Mouse (Mus musculus) cerebellum, postnatal 25 days (tissue): ENCODE data around the gene Gpr132.

Experiments used
- DNase-seq, 2 experiments: peaks; one replicate each; pipeline ENCODE4 v3.0.0; 2021; ENCODE audit warnings: mixed read lengths in 2 of 2

Gpr132 gene

DNA sequence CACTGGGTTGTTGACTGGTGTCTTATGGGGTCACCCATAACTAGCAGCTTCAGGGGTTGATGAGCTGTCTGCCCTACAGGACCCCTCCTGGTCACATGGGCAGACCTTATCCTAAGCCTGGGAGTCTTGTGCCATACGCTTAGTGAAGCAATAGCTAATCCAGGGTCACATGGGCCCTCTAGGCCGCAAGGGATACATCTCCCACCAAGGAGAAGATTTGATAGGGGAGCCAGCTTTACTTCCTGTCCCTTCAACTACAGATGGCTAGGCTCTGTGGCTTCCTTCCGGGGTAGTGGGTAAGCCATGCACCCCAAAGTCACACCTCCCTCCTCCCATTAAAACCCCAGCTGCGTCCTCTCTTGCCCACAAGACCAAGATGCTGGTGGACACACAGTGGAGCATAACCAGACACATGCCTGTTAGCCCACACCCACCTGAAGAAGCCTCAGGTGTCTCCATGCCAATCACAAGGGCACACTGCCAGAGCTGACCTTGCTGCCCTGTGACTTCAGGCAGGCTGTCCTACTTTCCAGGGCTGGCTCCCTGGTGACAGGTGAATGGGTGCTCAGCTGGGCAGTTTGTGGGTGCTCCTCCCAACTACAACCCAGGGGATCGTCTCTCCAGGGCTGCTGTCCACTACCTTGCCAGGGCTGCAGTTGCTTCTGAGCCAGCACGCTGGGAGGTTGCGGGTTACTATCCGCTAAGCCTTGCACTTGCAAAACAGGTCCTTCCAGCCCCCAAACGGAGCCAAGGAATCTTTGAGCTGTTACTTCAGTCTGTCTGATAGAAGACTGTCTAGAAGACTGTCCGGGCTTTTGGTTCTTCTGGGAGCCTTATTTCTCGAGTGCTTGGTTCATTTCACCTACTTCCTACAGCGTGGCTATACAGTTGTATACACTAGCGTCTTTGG lies at the start of gene Gpr132:
Gpr132 (minus strand) TSS at position 51 of the 910 bp plus-strand sequence.
- DNase-seq: no peak

DNA sequence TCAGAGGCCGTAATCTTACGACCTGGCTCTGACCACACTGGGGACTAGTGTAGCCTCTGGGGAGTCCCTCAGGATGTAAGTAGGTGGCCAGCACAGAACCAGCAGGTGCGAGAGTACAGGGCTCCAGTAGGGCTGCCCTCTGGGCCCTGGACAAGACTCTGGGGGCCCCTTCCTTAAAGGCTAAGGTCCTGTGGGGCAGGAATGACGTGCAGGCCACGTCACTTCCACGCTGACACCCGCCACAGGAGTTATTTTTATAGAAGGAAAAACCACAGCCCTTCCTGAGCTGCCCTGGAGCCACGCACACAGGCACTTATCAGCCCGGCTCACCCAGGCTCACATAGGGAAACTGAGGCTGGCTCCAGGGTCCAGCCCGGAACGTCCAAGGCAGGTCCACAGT lies 49.5 kb upstream of the Gpr132 start:
- no peak for DNase-seq

DNA sequence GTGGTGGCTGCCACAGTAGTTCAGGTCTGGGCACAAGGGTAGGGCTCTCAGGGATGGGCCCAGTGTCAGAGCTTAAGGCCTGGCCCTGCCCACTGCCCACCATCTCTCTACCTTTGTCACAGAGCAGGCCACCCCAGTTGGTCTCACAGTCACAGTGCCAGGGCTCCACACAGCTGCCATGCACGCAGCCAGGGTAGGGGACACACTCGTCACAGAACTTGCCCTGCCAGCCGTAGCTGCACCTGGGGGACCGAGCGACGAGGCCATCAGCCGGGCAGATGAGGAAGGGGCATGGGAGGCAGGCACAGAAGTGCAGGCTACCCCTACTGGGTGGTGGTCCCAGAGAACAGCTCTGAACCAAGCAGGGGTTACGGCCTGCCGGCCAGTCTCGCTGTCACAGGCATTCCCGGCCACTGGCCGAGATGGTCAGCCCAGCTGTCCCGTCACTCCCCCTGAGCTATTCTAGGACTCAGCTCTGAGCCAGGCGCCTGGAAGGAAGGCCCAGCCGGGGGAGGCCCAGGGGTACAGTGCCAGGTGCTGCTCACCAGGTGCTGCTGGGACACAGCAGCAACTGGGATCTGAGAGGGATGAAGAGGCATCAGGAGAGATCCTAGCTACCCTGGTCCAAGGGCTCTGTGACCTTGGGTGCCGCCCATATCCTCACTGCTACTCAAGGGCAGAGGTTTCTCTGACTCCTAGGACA lies 48.8 kb upstream of the Gpr132 start:
- DNase-seq: no peak

DNA sequence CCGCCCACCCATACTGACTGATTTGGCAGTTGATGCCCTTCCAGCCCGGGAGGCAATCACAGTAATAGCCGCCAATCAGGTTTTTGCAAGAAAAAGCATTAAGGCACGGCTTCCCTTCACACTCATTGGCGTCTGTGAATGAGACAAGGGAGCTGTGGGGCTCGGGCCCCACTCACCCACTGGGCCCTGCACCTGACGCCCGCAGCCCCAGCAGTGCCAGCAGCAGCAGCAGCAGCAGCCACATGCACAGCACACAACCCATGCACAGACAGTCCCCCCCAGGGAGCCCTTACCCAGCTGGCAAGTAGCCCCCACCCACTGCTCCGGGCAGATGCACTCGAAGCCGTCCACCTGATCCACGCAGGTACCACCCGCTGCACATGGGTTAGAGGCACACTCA lies 47.6 kb upstream of the Gpr132 start:
- DNase-seq: no peak

DNA sequence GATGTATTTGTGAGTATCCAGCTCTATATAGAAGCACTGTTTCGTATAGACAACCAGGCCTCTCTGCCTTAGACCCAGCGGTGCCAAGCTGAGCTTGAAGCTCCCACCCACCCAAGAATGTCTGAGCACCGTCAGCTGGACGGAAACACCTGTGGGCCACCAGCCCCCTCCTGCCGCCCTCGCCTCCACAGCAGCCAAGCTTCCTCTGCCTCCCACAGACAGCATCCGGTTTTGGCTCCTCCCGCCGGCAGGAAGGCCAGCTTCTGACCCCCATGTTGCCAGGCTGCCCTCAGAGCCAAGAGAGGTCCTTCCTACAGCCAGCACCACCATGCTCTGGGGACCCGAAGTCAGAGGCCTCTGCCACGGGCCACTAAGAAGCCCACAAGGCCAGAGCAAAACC lies 46.5 kb upstream of the Gpr132 start:
- DNase-seq: no peak

DNA sequence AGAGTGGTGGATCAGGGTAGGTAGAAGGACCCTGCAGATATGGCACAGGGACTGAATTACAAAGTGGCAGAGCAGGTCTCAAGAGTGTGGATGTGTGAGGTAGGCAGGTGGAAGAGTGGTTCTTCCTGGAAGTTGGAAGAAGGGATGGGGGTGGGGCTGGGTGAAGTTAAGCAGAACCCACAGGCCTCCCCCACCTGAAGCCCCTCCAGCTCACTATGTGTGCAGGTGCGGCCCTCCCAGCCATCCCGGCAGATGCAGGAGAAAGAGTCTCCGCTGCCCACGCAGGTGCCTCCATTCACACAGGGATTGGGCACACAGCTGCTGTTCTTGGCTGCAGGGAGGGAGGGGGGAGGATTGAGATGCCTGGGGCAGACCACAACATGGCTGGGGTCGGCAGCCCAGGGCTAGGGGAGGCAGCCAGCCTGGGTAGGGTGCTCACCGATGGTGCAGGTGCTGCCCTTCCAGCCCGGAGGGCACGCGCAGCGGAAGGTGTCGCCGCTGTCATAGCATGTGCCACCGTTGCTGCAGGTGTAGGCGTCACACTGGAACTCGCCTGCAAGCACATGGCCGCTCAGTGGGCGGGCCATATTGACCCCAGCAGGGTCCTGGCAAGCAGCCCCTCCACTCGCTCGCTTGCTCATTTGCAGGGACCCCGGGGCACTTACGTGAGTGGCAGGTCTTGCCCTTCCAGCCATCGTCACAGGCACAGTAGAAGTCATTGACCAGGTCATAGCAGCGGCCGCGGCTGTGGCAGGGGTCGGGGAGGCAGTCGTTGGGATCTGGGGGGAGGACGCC lies 45.1 kb upstream of the Gpr132 start:
- DNase-seq: peak; percentile 74 to 81

DNA sequence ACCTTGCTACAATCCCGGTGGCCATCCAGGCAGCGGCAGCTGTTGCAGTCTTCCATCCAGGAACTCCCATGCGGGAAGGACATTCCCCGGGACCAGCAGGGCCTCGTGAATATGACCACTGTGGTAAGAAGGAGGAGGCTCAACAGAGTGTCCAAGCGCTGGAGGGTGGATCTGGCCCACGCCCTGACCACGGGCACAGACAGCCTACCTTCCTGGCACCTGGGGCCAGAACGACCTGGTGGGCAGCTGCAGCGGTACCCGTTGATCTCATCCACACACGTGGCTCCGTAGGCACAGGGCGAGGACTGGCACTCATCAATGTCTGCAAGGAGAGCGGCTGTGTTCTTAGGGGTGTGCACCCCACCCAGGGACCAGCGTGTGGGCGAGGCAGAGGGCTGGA lies 43.7 kb upstream of the Gpr132 start:
- DNase-seq: no peak

DNA sequence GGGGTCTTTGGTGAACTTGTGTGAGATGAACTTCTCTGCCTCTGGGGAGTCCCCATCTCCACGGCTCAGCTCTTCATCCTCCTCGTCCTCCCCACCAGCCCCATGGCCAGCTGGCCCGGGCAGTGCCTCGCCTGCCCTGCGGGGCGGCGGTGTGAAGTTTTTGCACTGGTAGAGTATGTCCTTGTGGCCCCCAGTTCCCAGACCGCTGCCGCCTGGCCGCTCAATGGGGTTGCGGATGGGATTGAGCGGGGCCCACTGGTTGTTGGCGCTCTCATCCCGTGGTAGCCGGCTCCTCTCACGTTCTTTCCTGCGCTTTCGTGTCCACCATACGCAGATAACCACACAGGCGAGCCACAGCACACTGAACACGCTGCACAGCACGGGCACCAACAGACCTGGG lies 41.0 kb upstream of the Gpr132 start:
- DNase-seq: no peak

DNA sequence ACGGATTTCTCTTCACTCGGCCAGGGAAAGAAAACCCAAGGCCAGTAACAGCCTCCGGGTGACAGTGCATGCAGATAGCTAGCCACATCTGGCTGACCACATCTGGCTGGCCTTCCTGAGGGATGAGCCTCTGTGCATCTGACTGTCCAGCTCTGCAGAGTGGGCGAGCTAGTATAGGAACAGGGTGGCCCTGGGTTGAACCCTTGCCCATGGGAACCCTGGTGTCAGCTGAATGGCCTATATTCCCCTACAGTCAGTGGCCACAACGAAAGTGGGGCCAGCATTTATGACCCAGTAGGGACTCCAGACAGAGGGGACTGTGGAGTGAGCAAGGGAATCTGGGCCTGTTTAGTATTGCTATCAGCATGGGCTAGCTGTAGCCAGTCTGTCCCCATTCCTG lies 37.0 kb upstream of the Gpr132 start:
- no peak for DNase-seq

DNA sequence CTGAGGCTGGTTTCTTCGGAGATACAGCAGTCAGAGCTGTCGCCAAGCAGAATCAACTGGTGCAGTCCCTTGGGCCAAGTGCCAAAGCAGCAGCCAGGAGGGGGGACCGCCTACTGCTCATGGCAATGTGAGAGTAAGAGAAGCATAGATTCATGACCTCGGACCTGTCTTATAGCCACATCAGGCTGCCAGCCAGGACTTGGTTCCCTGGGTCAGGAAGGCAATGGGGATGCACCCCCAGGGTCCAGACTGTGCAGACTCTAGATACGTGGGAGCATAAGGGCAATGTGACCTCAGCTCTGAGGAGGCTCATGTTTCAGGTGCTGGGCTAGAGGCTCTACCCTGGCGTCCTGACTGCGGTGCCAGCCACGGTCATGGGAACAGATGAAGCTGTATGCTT lies 35.9 kb upstream of the Gpr132 start:
- no peak for DNase-seq

DNA sequence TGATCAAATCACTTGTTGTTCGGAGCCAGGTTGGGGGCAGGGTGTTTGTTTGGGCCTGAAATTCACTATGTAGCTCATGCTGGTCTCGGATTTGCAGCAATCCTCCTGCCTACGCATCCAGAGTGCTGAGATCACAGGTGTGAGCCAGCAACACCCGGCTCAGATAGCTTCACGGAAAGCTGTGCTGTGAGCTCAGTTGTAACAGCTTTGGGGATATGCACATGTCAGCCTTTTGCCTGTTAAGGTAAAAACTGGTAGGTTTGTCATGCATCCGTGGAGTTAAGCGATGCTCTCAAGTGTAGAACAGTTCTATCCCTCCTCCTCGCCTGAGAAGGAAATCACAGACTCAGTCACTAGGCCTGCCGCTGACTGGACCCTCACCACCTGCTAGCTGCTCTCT lies 32.6 kb upstream of the Gpr132 start:
- no peak for DNase-seq

DNA sequence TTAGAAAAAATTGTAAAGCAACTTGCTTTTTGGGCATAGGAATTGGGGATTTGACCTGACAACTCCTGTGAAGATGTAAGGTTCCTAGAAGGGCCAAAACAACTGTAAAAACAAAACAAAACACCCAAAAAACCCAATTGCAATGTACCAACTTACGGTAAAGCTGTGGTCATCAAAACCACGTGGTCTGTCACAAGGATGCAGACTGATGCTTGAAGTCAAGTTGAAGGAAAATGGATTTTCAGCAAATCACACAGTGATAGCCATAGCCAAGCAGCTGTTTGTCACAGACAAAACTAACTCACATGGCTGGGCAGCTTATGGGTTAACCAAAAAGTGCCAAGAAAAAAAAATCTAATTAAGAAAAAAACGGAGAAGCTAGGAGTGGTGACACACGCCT lies 30.9 kb upstream of the Gpr132 start:
- no peak for DNase-seq

DNA sequence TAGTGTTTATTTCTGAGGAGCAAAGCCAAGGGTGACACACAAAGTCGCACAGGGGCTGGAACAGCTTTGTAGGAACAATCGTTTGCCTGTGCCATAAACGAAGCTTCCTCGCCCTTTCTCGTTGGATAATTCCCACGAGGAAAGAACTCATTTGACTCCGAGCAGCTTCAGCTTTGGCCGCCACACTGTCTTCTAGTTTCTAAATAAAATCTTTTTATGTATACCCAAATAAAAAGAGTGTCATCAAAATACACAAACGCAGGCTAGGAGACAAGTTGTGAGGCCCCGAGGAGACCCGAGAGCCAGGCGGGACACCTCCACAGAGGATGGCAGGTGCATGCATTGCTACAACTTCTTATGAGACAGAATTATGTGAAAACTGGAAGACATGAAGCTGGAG lies 30.3 kb upstream of the Gpr132 start:
- no peak for DNase-seq

DNA sequence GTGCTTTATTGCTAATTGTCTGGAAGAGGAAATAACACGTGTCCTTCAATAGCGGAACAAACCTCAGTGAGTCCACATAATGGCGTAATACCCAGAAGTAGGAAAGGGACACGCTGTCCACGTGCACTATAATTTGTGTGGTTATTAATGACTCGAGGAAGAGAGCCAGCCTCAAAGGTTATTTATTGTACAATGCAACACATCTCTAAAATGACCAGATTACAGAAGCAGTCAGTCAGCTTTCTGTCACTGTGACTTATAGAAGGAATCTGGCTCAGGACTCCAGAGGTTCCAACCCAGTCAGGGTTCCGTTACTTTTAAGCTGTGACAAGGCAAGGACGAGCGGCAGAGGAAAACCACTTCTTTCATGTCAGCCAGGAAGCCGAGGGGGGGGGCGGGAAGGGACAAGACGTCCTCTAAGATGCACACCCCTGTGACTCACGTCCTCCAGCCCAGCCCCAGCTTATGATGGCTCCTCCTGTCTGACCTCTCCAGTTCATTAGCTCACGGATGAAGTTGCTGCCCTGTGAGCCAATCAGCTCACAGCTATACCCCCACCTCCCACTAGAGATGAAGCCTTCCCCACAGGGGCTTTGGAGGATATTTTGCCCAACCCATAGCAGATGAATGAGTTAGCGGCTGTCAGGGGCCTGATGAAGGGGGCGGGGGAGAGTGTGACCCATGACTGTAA lies 29.6 kb upstream of the Gpr132 start:
- no peak for DNase-seq

DNA sequence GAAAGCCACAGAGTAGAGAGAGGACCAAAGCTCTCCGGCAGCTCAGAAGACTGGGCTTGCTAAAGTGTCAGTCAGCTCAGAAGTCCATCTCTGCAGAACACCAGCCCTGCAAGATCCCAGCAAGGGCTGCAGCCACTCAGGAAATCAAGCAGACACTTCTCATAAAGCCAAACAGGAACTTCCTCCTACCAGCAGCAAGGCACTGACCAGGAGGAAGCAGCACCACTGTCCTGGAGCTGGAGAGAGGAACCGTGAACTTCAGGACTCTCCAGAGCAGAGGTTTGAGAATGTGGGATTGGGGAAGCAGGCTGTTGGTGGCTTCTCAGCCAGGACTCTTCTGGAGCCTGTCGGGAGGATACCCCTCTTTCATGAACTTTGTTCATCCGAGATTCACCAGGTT lies 26.9 kb upstream of the Gpr132 start:
- DNase-seq: no peak

DNA sequence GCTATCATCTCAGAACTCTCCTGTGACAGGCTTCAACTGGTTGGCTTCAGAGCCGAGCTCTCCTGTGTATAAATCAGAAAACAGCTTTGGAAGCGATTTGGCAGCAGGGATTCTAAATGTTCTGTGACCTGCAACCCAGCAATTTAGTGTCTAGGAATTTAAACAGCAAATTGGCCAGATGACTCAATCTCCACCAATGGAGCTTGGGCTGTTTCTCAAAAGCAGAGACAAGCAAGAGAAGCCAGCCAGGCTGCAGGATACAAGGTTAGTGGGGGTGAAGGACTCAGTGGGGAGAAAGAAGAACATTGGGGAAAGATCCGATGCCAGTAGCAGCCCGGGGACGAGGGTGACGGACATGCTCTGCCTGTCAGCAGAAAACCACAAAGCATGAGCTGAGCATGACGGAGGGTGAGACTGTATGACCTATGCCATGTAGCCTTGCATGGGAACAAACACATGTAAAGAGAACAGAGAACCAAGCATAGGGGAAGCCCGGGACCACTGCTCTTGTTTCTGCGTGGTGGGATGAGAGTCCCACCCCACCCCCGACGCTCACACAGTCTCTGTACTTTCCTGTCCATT lies 26.4 kb upstream of the Gpr132 start:
- no peak for DNase-seq

DNA sequence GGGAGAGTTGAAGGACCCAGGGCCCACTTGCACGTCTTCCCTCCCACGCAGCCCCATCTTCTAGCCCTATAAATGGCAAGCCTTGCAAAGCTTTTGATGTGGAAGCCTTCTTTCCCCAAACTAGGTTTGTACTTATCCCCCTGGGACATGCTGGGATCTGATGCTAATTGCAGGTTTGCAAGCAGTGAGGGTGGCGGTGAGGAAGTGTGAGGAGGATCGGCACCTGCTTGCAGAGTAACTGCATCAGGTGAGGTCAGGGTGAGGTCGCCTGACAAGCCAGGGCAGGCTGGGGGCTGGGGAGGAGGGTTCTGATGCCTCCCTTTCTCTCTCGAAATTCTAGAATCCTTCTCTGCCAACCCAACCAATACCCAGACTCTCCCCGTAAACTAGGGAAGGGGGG lies 17.4 kb upstream of the Gpr132 start:
- no peak for DNase-seq

DNA sequence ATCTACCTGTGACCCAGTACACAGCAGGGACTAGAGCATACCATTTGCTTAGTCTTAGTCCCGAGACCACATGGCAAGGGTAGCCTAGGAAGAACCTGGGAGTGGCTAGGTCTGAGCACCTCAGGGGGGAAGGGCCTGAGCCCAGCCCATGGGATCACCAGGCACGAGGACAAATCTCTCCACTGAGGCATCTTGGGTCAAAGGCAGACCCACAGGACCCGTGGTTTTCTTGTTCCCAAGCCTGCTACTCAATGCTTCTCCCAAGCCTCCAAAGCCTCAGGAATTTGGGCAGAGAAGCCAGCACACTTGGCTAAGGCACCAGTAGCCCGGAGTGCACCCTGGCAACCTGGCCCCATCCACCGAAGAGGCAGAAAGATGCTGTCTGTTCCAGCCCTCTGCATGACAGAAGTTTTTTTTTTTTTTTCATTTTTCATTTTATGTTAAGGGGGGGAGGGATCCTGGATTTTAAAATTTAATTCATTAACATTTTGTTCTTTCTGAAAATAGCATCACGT lies 13.3 kb upstream of the Gpr132 start:
- DNase-seq: peak; percentile 67 to 73

DNA sequence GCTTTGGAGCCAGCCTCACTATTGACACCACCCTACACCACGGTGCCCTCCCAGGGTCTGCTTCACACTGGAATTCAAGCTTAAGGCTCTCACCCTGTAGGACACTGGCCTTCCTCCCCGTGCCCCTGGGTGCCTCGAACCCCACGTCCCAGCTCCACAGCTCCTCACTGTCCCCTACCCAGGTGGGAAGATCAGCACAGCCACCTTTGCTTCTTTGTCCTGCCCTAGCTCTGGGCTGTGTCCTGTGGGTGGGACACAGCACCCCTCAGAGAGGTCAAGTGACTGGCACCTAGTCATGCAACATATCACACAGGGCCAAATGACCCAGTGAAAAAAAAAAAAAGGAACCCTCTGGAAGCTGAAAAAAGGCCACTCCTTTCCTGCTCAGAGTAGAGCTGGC lies 12.6 kb upstream of the Gpr132 start:
- no peak for DNase-seq

DNA sequence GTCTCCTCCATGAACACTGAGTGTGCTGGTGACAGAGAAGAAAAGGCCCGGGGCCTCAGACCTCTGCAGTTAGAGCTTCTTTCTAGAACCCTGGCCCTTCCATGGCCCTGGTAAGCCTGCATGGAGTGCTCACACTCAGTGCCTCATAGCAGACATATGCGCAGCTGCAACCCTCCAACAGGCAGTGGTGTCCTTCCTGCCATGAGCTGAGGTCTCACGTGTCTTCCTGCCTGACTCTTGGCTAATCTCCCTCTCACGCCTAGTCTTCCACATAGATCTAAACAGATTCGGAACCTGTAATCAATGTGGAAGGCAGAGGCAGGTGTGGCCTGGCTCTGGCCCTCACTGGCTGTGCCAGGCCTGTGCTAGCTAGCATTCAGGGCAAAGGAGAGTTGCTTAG lies 11.7 kb upstream of the Gpr132 start:
- no peak for DNase-seq

DNA sequence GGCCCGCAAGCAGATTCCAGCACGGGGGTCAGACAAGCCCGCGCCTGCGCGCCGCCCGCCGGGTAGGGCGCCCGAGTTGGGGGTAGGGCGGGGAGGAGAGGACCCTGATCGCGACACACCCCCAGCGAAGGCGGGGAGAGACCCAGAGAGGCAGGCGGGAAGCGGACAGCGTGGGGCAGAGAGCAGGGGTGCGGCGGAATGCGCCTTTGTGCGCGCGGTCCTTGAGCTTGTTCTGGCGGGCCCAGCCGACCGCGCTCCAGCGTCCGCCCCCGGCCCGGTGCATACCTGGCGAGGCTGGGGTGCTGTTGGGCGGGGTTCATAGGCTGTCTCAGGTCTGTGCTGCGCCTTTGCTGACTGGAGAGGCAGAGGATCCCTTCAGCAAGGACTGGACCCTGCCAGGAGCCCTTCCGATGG lies 9.6 kb upstream of the Gpr132 start:
- no peak for DNase-seq

DNA sequence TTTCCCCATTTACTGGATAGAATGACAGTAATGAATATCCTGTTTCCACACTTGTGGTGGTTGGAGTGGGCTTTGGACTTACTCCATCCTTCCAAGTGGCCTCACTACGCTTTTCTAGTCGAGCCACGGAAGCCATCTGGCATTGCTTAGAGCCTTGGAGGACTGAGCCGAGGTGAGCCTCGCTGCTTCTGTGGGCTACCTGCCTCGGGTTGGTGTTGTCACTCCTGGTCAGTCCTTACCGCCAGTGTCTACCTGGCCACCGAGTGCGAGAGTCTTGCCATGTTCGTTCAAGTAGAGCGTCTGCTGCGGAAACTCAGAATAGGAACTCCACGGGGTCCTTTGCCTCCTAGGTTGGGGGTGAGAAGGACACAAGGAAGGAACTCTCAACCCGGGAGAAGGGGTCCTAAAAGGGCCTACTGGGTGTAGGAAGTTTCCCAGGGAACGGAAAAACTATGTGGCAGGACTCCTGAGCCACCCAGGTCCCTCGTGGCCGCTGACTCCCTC lies 9.1 kb upstream of the Gpr132 start:
- DNase-seq: peak in 1 of 2 experiments; percentile 34
